Mouse (Mus musculus) bone marrow macrophage, adult 2 months (primary cell): ENCODE data around the gene Celsr1.

Source experiments
- CTCF ChIP-seq: IDR thresholded peaks from 2 replicates; pipeline ENCODE4 v1.5.1; 2012; ENCODE audit warnings: low read depth, mild to moderate bottlenecking, low read length, moderate library complexity
- POLR2A ChIP-seq: IDR thresholded peaks from 2 replicates; pipeline ENCODE4 v1.6.1; 2012; ENCODE audit warnings: mild to moderate bottlenecking, low read depth, low read length, borderline replicate concordance

DNA sequence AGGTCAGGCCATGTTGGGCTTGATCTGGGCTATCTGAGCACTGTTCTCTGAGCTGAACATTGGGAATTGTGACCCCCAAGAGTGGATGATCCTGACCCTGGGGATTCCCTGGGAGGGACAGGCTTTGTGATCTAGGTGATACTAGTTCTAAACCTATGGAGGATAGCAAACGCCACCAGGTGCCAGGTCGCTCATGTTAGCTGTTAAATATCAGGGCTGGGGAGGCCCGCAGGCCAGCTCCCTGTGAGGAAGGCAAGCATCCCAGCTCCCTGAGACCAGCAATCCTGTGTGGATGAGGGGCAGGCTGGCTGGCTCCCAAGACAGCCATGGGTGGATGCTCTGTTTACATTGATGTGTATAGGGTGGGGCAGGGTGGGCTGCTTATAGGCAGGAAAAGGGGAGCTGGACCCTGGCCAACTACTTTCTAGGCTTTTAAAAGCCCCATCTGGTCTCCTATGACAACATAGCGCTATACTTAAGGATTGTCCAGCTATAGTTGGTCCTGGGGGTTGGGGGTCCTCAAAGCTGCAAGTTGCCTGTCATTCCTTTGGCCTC is 34.4 kb upstream of the Celsr1 start:
- TF ChIP-seq CTCF (no peak), POLR2A (no peak)
